Mouse (Mus musculus): Measurements from ENCODE around the gene Mybph. TPM values are rescaled to one million over a fixed set of nuclear protein-coding genes. Genes with fewer than 3 reads are reported as not detected.

The Mybph gene
- polyA plus RNA-seq, 1 experiment: 0.18 TPM

GRCm38 (mm10) chr1:134231270-134231669, 38.0 kb downstream of the Mybph start:
- DNase-seq: peak; percentile 71 to 79
- Histone ChIP-seq H3K27ac (ENCODE audit: insufficient read depth, low read length) (peak overlapping the region; percentile 54), H3K4me1 (ENCODE audit: control insufficient read depth, insufficient read depth, low read length) (peaks cover 33% of the 10 kb centered on the region), H3K4me3 (replicated peaks; ENCODE audit: insufficient read depth, low read depth, low read length) (peak overlapping the region; percentile 61), H3K27me3 (ENCODE audit: control insufficient read depth, insufficient read depth, low read length) (no peaks in the 10 kb centered on the region)
- 18% methylated on average over 3 of the region's 3 CpGs for WGBS
- TF ChIP-seq CTCF (IDR thresholded peaks at IDR 0.05; ENCODE audit: borderline replicate concordance, insufficient read depth, low read depth, low read length) (no peak), POLR2A (IDR thresholded peaks at IDR 0.05; ENCODE audit: borderline replicate concordance, insufficient read depth, low read length) (no peak)

- no peak for DNase-seq
- H3K4me3 ChIP-seq (replicated peaks; ENCODE audit: insufficient read depth, low read depth, low read length): peak overlapping the region; percentile 61
- peak overlapping the region; percentile 47; the same call in 1 of the 2 replicates for H3K27ac ChIP-seq (ENCODE audit: insufficient read depth, low read length)
- H3K4me1 ChIP-seq (ENCODE audit: control insufficient read depth, insufficient read depth, low read length): peaks cover 31% of the 10 kb centered on the region
- WGBS: 46% methylated on average over 3 of the region's 3 CpGs
- TF ChIP-seq POLR2A (IDR thresholded peaks at IDR 0.05; ENCODE audit: borderline replicate concordance, insufficient read depth, low read length) (no peak), CTCF (IDR thresholded peaks at IDR 0.05; ENCODE audit: borderline replicate concordance, insufficient read depth, low read depth, low read length) (no peak)
- no peaks in the 10 kb centered on the region for H3K27me3 ChIP-seq (ENCODE audit: control insufficient read depth, insufficient read depth, low read length)
Measured at GRCm38 (mm10) chr1:134231681-134232080, 38.4 kb downstream of the Mybph start.

DNA sequence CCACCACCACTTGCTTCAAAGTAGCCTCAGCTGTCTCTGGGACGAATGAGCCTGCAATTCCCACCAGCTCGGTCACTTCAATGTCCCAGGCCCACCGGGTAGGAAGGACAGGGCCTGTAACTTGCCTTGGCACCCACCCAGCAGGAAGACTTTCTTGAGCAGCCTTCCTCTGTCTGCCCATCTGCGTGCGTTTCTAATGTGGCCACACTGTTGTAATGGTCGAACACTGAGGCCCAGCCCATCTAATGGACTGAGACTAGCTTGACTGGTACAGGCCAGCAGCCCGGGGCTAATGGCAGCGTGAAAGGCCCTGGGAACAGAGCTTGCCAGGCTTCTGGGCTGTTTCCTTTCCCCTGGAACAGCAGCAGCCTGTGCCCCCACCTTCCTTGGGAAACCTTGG, 39.1 kb downstream of the Mybph start:
- no peak for TF ChIP-seq POLR2A (IDR thresholded peaks at IDR 0.05; ENCODE audit: borderline replicate concordance, insufficient read depth, low read length)
- TF ChIP-seq CTCF (IDR thresholded peaks at IDR 0.05; ENCODE audit: borderline replicate concordance, insufficient read depth, low read depth, low read length): no peak
- 10% methylated on average over 8 of the region's 8 CpGs for WGBS
- DNase-seq: no peak
- peak overlapping the region; percentile 58 for H3K27ac ChIP-seq (ENCODE audit: insufficient read depth, low read length)
- no peaks in the 10 kb centered on the region for H3K27me3 ChIP-seq (ENCODE audit: control insufficient read depth, insufficient read depth, low read length)
- peak overlapping the region; percentile 96 for H3K4me3 ChIP-seq (replicated peaks; ENCODE audit: insufficient read depth, low read depth, low read length)
- H3K4me1 ChIP-seq (ENCODE audit: control insufficient read depth, insufficient read depth, low read length): peaks cover 29% of the 10 kb centered on the region

DNA sequence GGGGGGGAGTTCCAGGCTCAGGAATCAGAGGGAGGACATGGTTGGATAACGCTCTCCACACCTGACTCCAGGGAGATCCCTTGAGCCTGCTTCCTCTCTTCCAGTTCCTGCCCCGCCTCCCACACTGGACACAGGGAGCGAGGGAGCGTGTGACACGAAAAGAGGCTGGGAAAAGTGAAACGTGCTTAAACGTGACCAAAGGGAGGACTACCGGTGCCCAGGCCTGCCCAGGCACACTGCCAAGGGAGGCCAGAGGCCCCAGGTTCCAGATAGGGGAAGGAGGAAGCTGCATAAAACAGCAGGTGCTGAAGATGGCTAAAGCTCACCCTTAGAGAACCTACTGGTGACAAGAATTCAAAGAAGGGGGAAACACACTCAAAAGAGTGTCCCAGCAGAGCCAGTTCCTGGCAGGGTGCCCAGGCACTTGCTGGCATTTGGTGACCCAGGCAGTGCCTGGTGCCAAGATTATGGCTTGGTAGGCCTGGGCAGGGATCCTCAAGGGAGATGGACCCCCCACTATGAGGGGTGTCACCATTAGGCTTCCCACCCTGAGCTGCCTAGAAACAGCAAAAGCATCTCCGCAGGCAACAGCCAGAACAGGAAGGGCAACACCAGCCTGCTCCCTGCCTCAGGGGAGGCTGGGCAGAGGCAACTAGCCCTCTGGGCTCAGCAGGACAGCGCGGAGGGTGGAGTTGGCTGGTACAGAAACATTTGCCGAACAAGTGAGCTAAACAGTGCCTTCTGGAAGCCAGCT, 39.7 kb downstream of the Mybph start:
- H3K4me1 ChIP-seq (ENCODE audit: control insufficient read depth, insufficient read depth, low read length): peaks cover 23% of the 10 kb centered on the region
- peak overlapping the region; percentile 96 for H3K4me3 ChIP-seq (replicated peaks; ENCODE audit: insufficient read depth, low read depth, low read length)
- peak; percentile 36; the same call in 1 of the 2 replicates for TF ChIP-seq POLR2A (IDR thresholded peaks at IDR 0.05; ENCODE audit: borderline replicate concordance, insufficient read depth, low read length)
- TF ChIP-seq CTCF (IDR thresholded peaks at IDR 0.05; ENCODE audit: borderline replicate concordance, insufficient read depth, low read depth, low read length): no peak
- H3K27me3 ChIP-seq (ENCODE audit: control insufficient read depth, insufficient read depth, low read length): no peaks in the 10 kb centered on the region
- WGBS: 5% methylated on average over 12 of the region's 12 CpGs
- peak overlapping the region; percentile 98 for H3K27ac ChIP-seq (ENCODE audit: insufficient read depth, low read length)
- peak; percentile 81 to 83 for DNase-seq

GRCm38 (mm10) chr1:134233681-134234454, 40.6 kb downstream of the Mybph start:
- peaks cover 23% of the 10 kb centered on the region for H3K4me1 ChIP-seq (ENCODE audit: control insufficient read depth, insufficient read depth, low read length)
- TF ChIP-seq POLR2A (IDR thresholded peaks at IDR 0.05; ENCODE audit: borderline replicate concordance, insufficient read depth, low read length) (no peak), CTCF (IDR thresholded peaks at IDR 0.05; ENCODE audit: borderline replicate concordance, insufficient read depth, low read depth, low read length) (no peak)
- H3K27me3 ChIP-seq (ENCODE audit: control insufficient read depth, insufficient read depth, low read length): no peaks in the 10 kb centered on the region
- peak overlapping the region; percentile 96 for H3K4me3 ChIP-seq (replicated peaks; ENCODE audit: insufficient read depth, low read depth, low read length)
- peak; percentile 71 to 81 for DNase-seq
- WGBS: 5% methylated on average over 19 of the region's 19 CpGs
- peak overlapping the region; percentile 98 for H3K27ac ChIP-seq (ENCODE audit: insufficient read depth, low read length)

- DNase-seq: peak; percentile 89 to 90
- H3K4me1 ChIP-seq (ENCODE audit: control insufficient read depth, insufficient read depth, low read length): peaks cover 23% of the 10 kb centered on the region
- TF ChIP-seq POLR2A (IDR thresholded peaks at IDR 0.05; ENCODE audit: borderline replicate concordance, insufficient read depth, low read length) (peak; percentile 72), CTCF (IDR thresholded peaks at IDR 0.05; ENCODE audit: borderline replicate concordance, insufficient read depth, low read depth, low read length) (no peak)
- H3K27me3 ChIP-seq (ENCODE audit: control insufficient read depth, insufficient read depth, low read length): no peaks in the 10 kb centered on the region
- H3K27ac ChIP-seq (ENCODE audit: insufficient read depth, low read length): peak overlapping the region; percentile 98
- peak overlapping the region; percentile 96 for H3K4me3 ChIP-seq (replicated peaks; ENCODE audit: insufficient read depth, low read depth, low read length)
- WGBS: under 1% methylated on average over 41 of the region's 41 CpGs
Measured at GRCm38 (mm10) chr1:134234455-134235390, 41.5 kb downstream of the Mybph start.

GRCm38 (mm10) chr1:134235391-134235921, 42.2 kb downstream of the Mybph start, which contains the start of gene Adora1:
Gene Adora1, minus strand, starts transcription at chr1:134235431.
- H3K4me3 ChIP-seq (replicated peaks; ENCODE audit: insufficient read depth, low read depth, low read length): peak within 1 kb of the TSS; percentile 96
- peak within 1 kb of the TSS; percentile 98 for H3K27ac ChIP-seq (ENCODE audit: insufficient read depth, low read length)
- H3K27me3 ChIP-seq (ENCODE audit: control insufficient read depth, insufficient read depth, low read length): no peaks in the 10 kb centered on the region
- peak in 1 of 2 experiments; percentile 63 for DNase-seq
- WGBS: 1% methylated on average over 37 of the region's 37 CpGs
- H3K4me1 ChIP-seq (ENCODE audit: control insufficient read depth, insufficient read depth, low read length): peaks cover 19% of the 10 kb centered on the region; the same call in 1 of the 2 replicates
- no peak for TF ChIP-seq CTCF (IDR thresholded peaks at IDR 0.05; ENCODE audit: borderline replicate concordance, insufficient read depth, low read depth, low read length)
- TF ChIP-seq POLR2A (IDR thresholded peaks at IDR 0.05; ENCODE audit: borderline replicate concordance, insufficient read depth, low read length): no peak
